Mouse (Mus musculus) intestine, embryonic 14.5 days (tissue): Measurements from ENCODE around the gene Ccnt1. TPM values are rescaled to one million over a fixed set of nuclear protein-coding genes. Genes with fewer than 3 reads are reported as not detected.
A peak's percentile ranks its signal among the peaks of the same experiment; 100 is the strongest.
"Not testable (repeated sequence)": the region's sequence is repeated elsewhere in the genome, so short reads cannot be mapped to it uniquely, and the experiment has no call there.

Experiments used
- ATAC-seq: fragments of 200-750 bp; cut with Nextera tagmentation; replicated peaks from 2 replicates; pipeline ENCODE4 v1.8.0; 2017; ENCODE audit warnings: low read depth, moderate number of reproducible peaks, moderate TSS enrichment, moderate library complexity; ENCODE audit not compliant: low FRiP score, low TSS enrichment
- DNase-seq: peaks from one replicate; pipeline ENCODE4 v3.0.0-alpha.2; 2018; ENCODE audit warnings: low spot score
- H3K27ac ChIP-seq: fragments of 300-500 bp; sonication (generic); 2 replicates; pipeline ENCODE4 v1.5.1; 2014; ENCODE audit warnings: low read depth, mild to moderate bottlenecking, control low read depth
- H3K27me3 ChIP-seq: fragments of 300-500 bp; sonication (generic); replicated peaks from 2 replicates; pipeline ENCODE4 v1.6.1; 2014; ENCODE audit warnings: low read length, control low read depth; ENCODE audit not compliant: control insufficient read depth, insufficient read depth
- H3K36me3 ChIP-seq: fragments of 300-500 bp; sonication (generic); 2 replicates; pipeline ENCODE4 v1.6.1; 2014; ENCODE audit warnings: low read length, control low read depth; ENCODE audit not compliant: control insufficient read depth, insufficient read depth
- H3K4me1 ChIP-seq: fragments of 300-500 bp; sonication (generic); replicated peaks from 2 replicates; pipeline ENCODE4 v1.6.1; 2014; ENCODE audit warnings: low read length, control low read depth, mixed read lengths; ENCODE audit not compliant: control insufficient read depth, insufficient read depth
- H3K4me2 ChIP-seq: fragments of 300-500 bp; sonication (generic); 2 replicates; pipeline ENCODE4 v1.6.1; 2014; ENCODE audit warnings: low read length
- H3K4me3 ChIP-seq: fragments of 300-500 bp; sonication (generic); 2 replicates; pipeline ENCODE4 v1.5.1; 2014; ENCODE audit warnings: low read depth, low read length, control low read depth, mixed read lengths
- H3K9ac ChIP-seq: fragments of 300-500 bp; sonication (generic); 2 replicates; pipeline ENCODE4 v1.6.1; 2014; ENCODE audit warnings: mild to moderate bottlenecking, low read length
- H3K9me3 ChIP-seq: fragments of 300-500 bp; sonication (generic); 2 replicates; pipeline ENCODE4 v1.6.1; 2016; ENCODE audit warnings: low read length, control low read depth; ENCODE audit not compliant: control insufficient read depth
- WGBS: fragments of 180-500 bp; shearing (Covaris S2); extraction: QIAGEN DNeasy Blood & Tissue Kit; methylation state at CpG from one replicate; pipeline ENCODE4 v1.1.7; 2014; 5-methylcytosine and 5-hydroxymethylcytosine counted together
- polyA plus RNA-seq: library from polyadenylated mRNA; unstranded; fragments of >200 nt; fragmentation: Nextera tagmentation; extraction: Ambion mirVana; gene quantifications from 2 replicates; pipeline ENCODE4 v1.2.1, GENCODE M21; 2014

Gene Ccnt1
- polyA plus RNA-seq, 1 experiment from 2014 or later: 48.7 TPM

DNA sequence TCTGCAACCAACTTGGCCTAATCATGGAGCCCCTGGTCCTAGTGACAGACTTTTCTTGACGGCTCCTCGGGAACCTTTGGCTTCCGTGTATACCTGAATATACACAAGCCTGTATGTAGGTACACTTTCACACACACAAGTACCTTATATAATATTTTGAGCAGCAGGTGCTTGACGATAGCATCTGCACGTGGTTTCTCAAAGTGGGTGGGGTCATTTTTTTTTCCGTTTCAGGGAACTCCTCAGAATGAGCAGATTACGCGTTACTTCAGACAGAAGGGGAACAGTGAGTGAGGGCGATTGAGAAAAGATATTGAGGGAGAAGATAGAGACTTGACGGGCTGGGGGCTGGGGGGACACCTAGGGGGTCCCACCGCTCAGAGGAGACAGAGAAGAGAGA is 17.0 kb upstream of the Ccnt1 start:
- Histone ChIP-seq H3K4me2 (no peak overlapping the region), H3K9me3 (no peaks in the 10 kb centered on the region), H3K27me3 (no peaks in the 10 kb centered on the region), H3K9ac (no peak overlapping the region), H3K4me3 (no peak overlapping the region), H3K4me1 (no peaks in the 10 kb centered on the region), H3K36me3 (peaks cover 35% of the 10 kb centered on the region), H3K27ac (no peak overlapping the region)
- DNase-seq: no peak
- 88% methylated on average over 11 of the region's 11 CpGs for WGBS
- no peak for ATAC-seq

- H3K36me3 ChIP-seq: peaks cover 19% of the 10 kb centered on the region
- 72% methylated on average over 9 of the region's 9 CpGs for WGBS
- not testable (repeated sequence) for H3K27ac ChIP-seq, H3K9me3 ChIP-seq, H3K9ac ChIP-seq, H3K27me3 ChIP-seq, H3K4me1 ChIP-seq, H3K4me3 ChIP-seq, DNase-seq, H3K4me2 ChIP-seq, ATAC-seq
These were observed 15.4 kb upstream of the Ccnt1 start for GRCm38 (mm10) chr15:98586141-98586540.

- no peak overlapping the region for H3K4me3 ChIP-seq
- H3K9ac ChIP-seq: no peak overlapping the region
- H3K4me1 ChIP-seq: no peaks in the 10 kb centered on the region
- H3K9me3 ChIP-seq: no peaks in the 10 kb centered on the region
- ATAC-seq: no peak
- 37% methylated on average over 7 of the region's 7 CpGs for WGBS
- H3K27ac ChIP-seq: no peak overlapping the region
- no peak overlapping the region for H3K4me2 ChIP-seq
- H3K27me3 ChIP-seq: no peaks in the 10 kb centered on the region
- peaks cover 12% of the 10 kb centered on the region for H3K36me3 ChIP-seq
- DNase-seq: no peak
These were observed 14.7 kb upstream of the Ccnt1 start for GRCm38 (mm10) chr15:98585421-98585820.

GRCm38 (mm10) chr15:98582996-98583395 is 12.3 kb upstream of the Ccnt1 start:
- Histone ChIP-seq H3K4me3 (no peak overlapping the region), H3K36me3 (no peaks in the 10 kb centered on the region; the same call in 1 of the 2 replicates), H3K4me2 (no peak overlapping the region), H3K9ac (no peak overlapping the region), H3K27ac (no peak overlapping the region), H3K4me1 (no peaks in the 10 kb centered on the region), H3K27me3 (no peaks in the 10 kb centered on the region), H3K9me3 (no peaks in the 10 kb centered on the region)
- DNase-seq (no peak), ATAC-seq (no peak)
- WGBS: 73% methylated on average over 8 of the region's 8 CpGs

GRCm38 (mm10) chr15:98582410-98582809 is 11.7 kb upstream of the Ccnt1 start:
- no peaks in the 10 kb centered on the region for H3K27me3 ChIP-seq
- H3K4me1 ChIP-seq: no peaks in the 10 kb centered on the region
- H3K9me3 ChIP-seq: no peaks in the 10 kb centered on the region
- H3K9ac ChIP-seq: no peak overlapping the region
- DNase-seq: no peak
- no peak overlapping the region for H3K27ac ChIP-seq
- H3K36me3 ChIP-seq: no peaks in the 10 kb centered on the region
- no peak for ATAC-seq
- no peak overlapping the region for H3K4me3 ChIP-seq
- 71% methylated on average over 8 of the region's 8 CpGs for WGBS
- no peak overlapping the region for H3K4me2 ChIP-seq

- no peaks in the 10 kb centered on the region for H3K36me3 ChIP-seq
- H3K4me1 ChIP-seq: no peaks in the 10 kb centered on the region
- ATAC-seq (peak; percentile 77), DNase-seq (peak; percentile 81)
- no peak overlapping the region for H3K4me2 ChIP-seq
- H3K4me3 ChIP-seq: no peak overlapping the region
- no peaks in the 10 kb centered on the region for H3K27me3 ChIP-seq
- no peak overlapping the region for H3K9ac ChIP-seq
- WGBS: 49% methylated on average over 4 of the region's 5 CpGs
- H3K27ac ChIP-seq: no peak overlapping the region
- H3K9me3 ChIP-seq: no peaks in the 10 kb centered on the region
These were observed 9.2 kb upstream of the Ccnt1 start for GRCm38 (mm10) chr15:98579795-98580464.

GRCm38 (mm10) chr15:98579310-98579709 is 8.6 kb upstream of the Ccnt1 start:
- no peaks in the 10 kb centered on the region for H3K36me3 ChIP-seq
- WGBS: 88% methylated on average over 2 of the region's 2 CpGs
- H3K4me2 ChIP-seq: no peak overlapping the region
- no peaks in the 10 kb centered on the region for H3K4me1 ChIP-seq
- H3K27ac ChIP-seq: no peak overlapping the region
- no peak for ATAC-seq
- H3K27me3 ChIP-seq: no peaks in the 10 kb centered on the region
- H3K9me3 ChIP-seq: no peaks in the 10 kb centered on the region
- H3K9ac ChIP-seq: no peak overlapping the region
- DNase-seq: no peak
- H3K4me3 ChIP-seq: no peak overlapping the region

DNA sequence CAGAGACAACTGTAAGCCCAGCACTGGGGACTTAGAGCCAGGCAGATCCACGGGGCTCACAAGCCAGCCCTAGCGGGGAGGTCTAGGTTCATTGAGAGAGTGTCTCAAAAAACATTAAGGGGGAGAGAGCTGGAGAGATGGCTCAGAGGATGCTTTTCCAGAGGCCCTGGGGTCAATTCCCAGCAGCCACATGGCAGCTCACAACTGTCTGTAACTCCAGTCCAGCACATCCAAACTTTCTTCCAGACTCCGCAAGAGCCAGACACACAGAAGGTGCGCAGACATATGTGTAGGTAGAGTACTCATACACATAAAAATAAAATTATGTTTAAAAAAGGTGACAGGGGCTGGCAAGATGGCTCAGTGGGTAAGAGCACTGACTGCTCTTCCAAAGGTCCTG is 2.6 kb upstream of the Ccnt1 start:
- DNase-seq (no peak), ATAC-seq (no peak)
- Histone ChIP-seq H3K4me2 (no peak overlapping the region), H3K9ac (no peak overlapping the region), H3K4me1 (0 out of 2 replicates have a peak, but pooled peaks cover 4% of the 10 kb centered on the region), H3K36me3 (no peaks in the 10 kb centered on the region), H3K4me3 (no peak overlapping the region), H3K27me3 (no peaks in the 10 kb centered on the region), H3K9me3 (no peaks in the 10 kb centered on the region), H3K27ac (no peak overlapping the region)
- WGBS: 71% methylated on average over 4 of the region's 4 CpGs

DNA sequence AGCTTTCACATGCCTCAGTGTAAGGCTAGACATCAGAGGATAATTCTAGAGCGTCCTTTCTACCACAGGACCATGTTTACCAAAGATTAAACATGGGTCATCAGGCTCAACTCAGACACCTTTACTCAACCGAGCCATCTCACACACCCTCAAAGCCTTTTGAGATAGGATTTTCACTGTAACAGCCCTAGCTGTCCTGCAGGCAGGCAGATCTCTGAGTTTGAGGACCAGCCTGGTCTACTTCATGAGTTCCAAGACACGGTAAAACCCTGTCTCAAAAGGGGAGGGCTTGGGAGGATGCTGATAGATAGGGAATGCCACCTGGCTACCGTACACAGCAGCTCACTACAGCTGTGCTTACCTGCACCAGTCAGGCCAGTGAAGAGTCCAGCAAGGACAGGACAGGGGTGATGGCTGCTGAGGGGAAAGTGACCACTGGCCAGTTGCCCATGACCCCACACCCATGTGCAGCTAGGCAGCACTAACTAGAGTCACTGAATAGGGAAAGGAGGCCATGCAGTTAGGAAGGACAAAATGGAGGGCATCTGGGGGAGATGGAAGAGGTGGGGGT is 843 bp downstream of the Ccnt1 start:
- no peak overlapping the region for H3K9ac ChIP-seq
- no peak for ATAC-seq
- H3K27ac ChIP-seq: no peak overlapping the region
- no peak overlapping the region for H3K4me3 ChIP-seq
- H3K36me3 ChIP-seq: peaks cover 7% of the 10 kb centered on the region; the same call in 1 of the 2 replicates
- no peaks in the 10 kb centered on the region for H3K27me3 ChIP-seq
- no peak overlapping the region for H3K4me2 ChIP-seq
- H3K9me3 ChIP-seq: no peaks in the 10 kb centered on the region
- peaks cover 19% of the 10 kb centered on the region for H3K4me1 ChIP-seq
- WGBS: 79% methylated on average over 4 of the region's 4 CpGs
- DNase-seq: no peak
